Mouse (Mus musculus): ENCODE measurements at regions not wholly inside any gene's neighbourhood (a gene's known extent, or its start where the extent isn't known, plus 50 kb on each side); places are given as distances from the start of the nearest gene placed in this dataset.

DNA sequence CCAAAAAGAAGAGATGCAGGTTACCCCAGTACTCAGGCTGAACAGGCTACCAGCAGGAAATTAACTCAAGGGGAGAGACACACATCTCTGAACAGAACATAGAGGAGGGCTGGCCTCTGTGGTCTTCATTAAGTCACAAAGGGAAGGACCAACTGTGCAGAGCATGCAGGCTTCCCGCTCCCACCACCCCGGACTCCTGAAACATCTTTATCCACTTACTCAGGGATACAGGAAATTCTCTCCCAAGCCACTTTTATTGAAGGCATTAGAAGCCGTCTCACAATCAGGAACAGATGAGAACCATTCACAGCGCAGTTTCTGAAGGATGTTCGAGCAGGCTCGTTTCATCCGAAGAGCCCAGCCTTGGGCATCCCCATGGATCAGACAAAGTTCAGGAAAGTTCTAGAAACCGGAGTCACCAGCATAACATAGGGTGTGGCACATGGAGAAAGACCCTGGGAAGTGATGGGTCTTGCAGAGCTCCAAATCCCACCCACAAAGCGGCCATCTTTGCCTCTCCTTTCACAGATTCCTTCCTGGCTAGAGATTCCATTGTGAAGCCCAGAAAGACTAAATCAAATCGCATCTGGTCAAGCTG is 55.9 kb upstream of the Zbtb40 start:
- no peak for DNase-seq (ENCODE audit: extremely low spot score, low read depth, low spot score)

- DNase-seq (ENCODE audit: extremely low spot score, low read depth, low spot score), result no peak
Measured at GRCm38 (mm10) chr4:137101169-137101568, 52.6 kb upstream of the Zbtb40 start.

GRCm38 (mm10) chr4:137100756-137101155 is 52.2 kb upstream of the Zbtb40 start:
- no peak for DNase-seq (ENCODE audit: extremely low spot score, low read depth, low spot score)
